Mouse (Mus musculus): ENCODE data around the gene Il11ra1.

DNA sequence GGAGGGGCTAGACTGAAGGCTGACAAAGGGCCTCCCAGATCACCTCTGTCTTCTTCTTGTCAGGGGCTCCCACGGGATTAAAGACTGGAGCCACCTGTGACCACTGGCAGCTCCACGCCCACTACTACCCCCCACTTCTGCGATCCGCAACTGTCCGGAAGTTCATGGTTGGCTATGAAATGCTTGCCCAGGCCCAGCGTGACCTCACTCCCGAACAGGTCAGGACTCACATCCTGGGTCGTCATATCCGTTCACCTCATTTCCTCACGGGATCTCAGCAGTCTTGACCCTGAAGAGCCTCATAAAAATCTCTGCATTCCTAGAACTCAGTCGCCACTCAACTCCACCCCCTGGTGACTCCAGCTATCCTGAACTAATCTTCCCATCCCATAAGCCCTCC is 58.2 kb downstream of the Il11ra1 start:
- TF ChIP-seq CTCF (IDR thresholded peaks at IDR 0.05; ENCODE audit: borderline replicate concordance, extremely low read depth, insufficient read depth, insufficient read length) (no peak), POLR2A (IDR thresholded peaks at IDR 0.05; ENCODE audit: borderline replicate concordance, extremely low read depth, insufficient read depth, insufficient read length, poor library complexity, severe bottlenecking) (no peak)

All from brain, embryonic 14.5 days (tissue).